Mouse (Mus musculus) embryonic facial prominence, embryonic 12.5 days (tissue): Measurements from ENCODE around the gene Shisal2b. TPM values are rescaled to one million over a fixed set of nuclear protein-coding genes. Genes with fewer than 3 reads are reported as not detected.

Experiments used
- ATAC-seq: fragments of 200-750 bp; cut with Nextera tagmentation; 2 replicates; pipeline ENCODE4 v1.8.0; 2017; ENCODE audit not compliant: insufficient number of reproducible peaks, insufficient read depth, low FRiP score, low TSS enrichment
- H3K27ac ChIP-seq: fragments of 300-500 bp; sonication (generic); 2 replicates; pipeline ENCODE4 v1.5.1; 2016; ENCODE audit warnings: mild to moderate bottlenecking
- H3K27me3 ChIP-seq: fragments of 300-500 bp; sonication (generic); 2 replicates; pipeline ENCODE4 v1.6.1; 2016; ENCODE audit warnings: mild to moderate bottlenecking, moderate library complexity
- H3K36me3 ChIP-seq: fragments of 300-500 bp; sonication (generic); 2 replicates; pipeline ENCODE4 v1.6.1; 2016; ENCODE audit warnings: mild to moderate bottlenecking
- H3K4me1 ChIP-seq: fragments of 300-500 bp; sonication (generic); 2 replicates; pipeline ENCODE4 v1.6.1; 2016
- H3K4me2 ChIP-seq: fragments of 300-500 bp; sonication (generic); replicated peaks from 2 replicates; pipeline ENCODE4 v1.6.1; 2016; ENCODE audit warnings: mild to moderate bottlenecking, moderate library complexity
- H3K4me3 ChIP-seq: fragments of 300-500 bp; sonication (generic); 2 replicates; pipeline ENCODE4 v1.5.1; 2016; ENCODE audit warnings: mild to moderate bottlenecking
- H3K9ac ChIP-seq: fragments of 300-500 bp; sonication (generic); 2 replicates; pipeline ENCODE4 v1.6.1; 2016; ENCODE audit warnings: mild to moderate bottlenecking, moderate library complexity
- H3K9me3 ChIP-seq: fragments of 300-500 bp; sonication (generic); 2 replicates; pipeline ENCODE4 v1.6.1; 2016; ENCODE audit warnings: mild to moderate bottlenecking, moderate library complexity
- WGBS: fragments of 180-500 bp; shearing (Covaris S2); methylation state at CpG from one replicate; pipeline ENCODE4 v1.1.7; 2016; 5-methylcytosine and 5-hydroxymethylcytosine counted together
- polyA plus RNA-seq: library from polyadenylated mRNA; unstranded; fragments of >200 nt; fragmentation: Nextera tagmentation; extraction: Ambion mirVana; gene quantifications from 2 replicates; pipeline ENCODE4 v1.2.1, GENCODE M21; 2016

Gene Shisal2b
- polyA plus RNA-seq, 1 experiment from 2014 or later, result 0.67 TPM

- no peak overlapping the region for H3K9ac ChIP-seq
- H3K9me3 ChIP-seq, result no peaks in the 10 kb centered on the region
- no peaks in the 10 kb centered on the region for H3K27me3 ChIP-seq
- 55% methylated on average over 3 of the region's 3 CpGs for WGBS
- no peak for ATAC-seq
- 0 out of 2 replicates have a peak, but pooled peaks cover 3% of the 10 kb centered on the region for H3K36me3 ChIP-seq
- H3K4me3 ChIP-seq, result no peak overlapping the region
- H3K27ac ChIP-seq, result no peak overlapping the region
- H3K4me2 ChIP-seq, result no peak overlapping the region
- no peaks in the 10 kb centered on the region for H3K4me1 ChIP-seq
Observed at GRCm38 (mm10) chr13:104805681-104806080, 58.0 kb downstream of the Shisal2b start.

- H3K9me3 ChIP-seq, result no peaks in the 10 kb centered on the region
- WGBS, result 77% methylated on average over 7 of the region's 7 CpGs
- H3K9ac ChIP-seq, result no peak overlapping the region
- no peak overlapping the region for H3K4me3 ChIP-seq
- H3K4me2 ChIP-seq, result no peak overlapping the region
- H3K27ac ChIP-seq, result no peak overlapping the region
- ATAC-seq, result no peak; the same call in 1 of the 2 replicates
- H3K4me1 ChIP-seq, result no peaks in the 10 kb centered on the region
- no peaks in the 10 kb centered on the region for H3K27me3 ChIP-seq
- H3K36me3 ChIP-seq, result peaks cover 11% of the 10 kb centered on the region
Observed at GRCm38 (mm10) chr13:104799566-104800182, 64.0 kb downstream of the Shisal2b start.

- H3K36me3 ChIP-seq, result peaks cover 11% of the 10 kb centered on the region
- no peaks in the 10 kb centered on the region for H3K4me1 ChIP-seq
- no peak overlapping the region for H3K4me3 ChIP-seq
- H3K9ac ChIP-seq, result no peak overlapping the region
- H3K27me3 ChIP-seq, result no peaks in the 10 kb centered on the region
- ATAC-seq, result no peak
- H3K9me3 ChIP-seq, result no peaks in the 10 kb centered on the region
- WGBS, result 94% methylated on average over 8 of the region's 8 CpGs
- H3K27ac ChIP-seq, result no peak overlapping the region
- H3K4me2 ChIP-seq, result no peak overlapping the region
Observed at GRCm38 (mm10) chr13:104799067-104799466, 64.6 kb downstream of the Shisal2b start.

Other genes starting within 250 kb of the Shisal2b start
- gene Srek1ip1, start 71.4 kb downstream of the Shisal2b start, polyA plus RNA-seq, result 24.5 and 26.6 TPM in 2 replicates
- 32.3 and 34.5 TPM in 2 replicates for gene Cwc27, start 46.8 kb downstream of the Shisal2b start, polyA plus RNA-seq
- gene Rgs7bp, start 191.0 kb upstream of the Shisal2b start, polyA plus RNA-seq, result 3.8 and 4.8 TPM in 2 replicates
- gene 4933425L06Rik, start 218.2 kb upstream of the Shisal2b start, polyA plus RNA-seq, result not detected in 2 replicates